22 mouse cellular contexts compared by ENCODE assay signal in the genomic region with DNA sequence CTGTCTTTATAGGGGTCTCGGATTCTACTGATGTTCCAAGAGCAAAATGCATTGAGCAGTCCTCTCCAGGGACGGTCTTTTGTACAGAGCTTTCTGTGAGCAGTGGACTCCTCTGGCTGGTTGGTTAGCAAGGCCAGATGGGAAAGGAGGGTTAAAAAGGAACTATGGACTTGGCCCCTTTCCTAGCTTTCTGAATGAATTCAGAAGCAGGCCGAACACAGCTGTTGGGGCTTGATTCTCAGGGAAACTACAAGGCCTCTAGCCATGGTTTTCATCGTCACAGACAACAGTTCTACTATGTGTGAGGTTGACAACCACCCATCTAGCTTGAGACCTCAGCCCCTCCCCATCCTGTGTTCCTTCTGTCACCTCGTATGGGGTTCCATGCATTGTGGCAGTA. TPM values are rescaled to one million over a fixed set of nuclear protein-coding genes. Genes with fewer than 3 reads are reported as not detected.
DNase-seq lines count a peak whose midpoint lies in the region; ATAC-seq and TF ChIP-seq lines count a peak whose summit lies in the region.
"Had no signal": no experiment of that assay in that cellular context is flagged by ENCODE, and none has a peak within 500 bp of the region (broad histone marks: within the 10 kb centered on the region; RNA-seq: fewer than 3 reads in every experiment).

No protein-coding gene starts in this region.

- H3K9ac ChIP-seq in hindbrain, postnatal 0 days (replicated peaks; ENCODE audit: low read length), result no peak overlapping the region
- H3K9ac ChIP-seq in hindbrain, embryonic 13.5 days, result no peak overlapping the region
- H3K9ac ChIP-seq in limb, embryonic 14.5 days (ENCODE audit: low read depth, low read length, severe bottlenecking), result no peak overlapping the region
- H3K9ac ChIP-seq: forebrain, embryonic 12.5 days; midbrain, embryonic 12.5 days had no signal

- H3K4me1 ChIP-seq in hindbrain, postnatal 0 days (ENCODE audit: insufficient read depth, low read length), result 0 out of 2 replicates have a peak, but pooled peaks cover 3% of the 10 kb centered on the region
- no peaks in the 10 kb centered on the region for H3K4me1 ChIP-seq in hindbrain, embryonic 13.5 days (replicated peaks)
- H3K4me1 ChIP-seq in limb, embryonic 14.5 days (ENCODE audit: control insufficient read depth, insufficient read depth, low read length), result no peaks in the 10 kb centered on the region
- H3K4me1 ChIP-seq in limb, embryonic 10.5 days, result no peaks in the 10 kb centered on the region
- H3K4me1 ChIP-seq: forebrain, embryonic 12.5 days; heart, embryonic 10.5 days; midbrain, embryonic 12.5 days had no signal

- no peaks in the 10 kb centered on the region for H3K27me3 ChIP-seq in hindbrain, postnatal 0 days (ENCODE audit: insufficient read depth, low read length)
- no peaks in the 10 kb centered on the region for H3K27me3 ChIP-seq in hindbrain, embryonic 13.5 days
- no peaks in the 10 kb centered on the region for H3K27me3 ChIP-seq in limb, embryonic 14.5 days (ENCODE audit: control insufficient read depth, insufficient read depth, low read length)
- no peaks in the 10 kb centered on the region for H3K27me3 ChIP-seq in limb, embryonic 10.5 days (ENCODE audit: low read depth, poor library complexity, severe bottlenecking)
- H3K27me3 ChIP-seq: forebrain, embryonic 12.5 days; midbrain, embryonic 12.5 days had no signal

- H3K27ac ChIP-seq in hindbrain, postnatal 0 days, result no peak overlapping the region
- H3K27ac ChIP-seq in hindbrain, embryonic 13.5 days, result no peak overlapping the region
- H3K27ac ChIP-seq in limb, embryonic 14.5 days (replicated peaks; ENCODE audit: low read depth, low read length), result no peak overlapping the region
- H3K27ac ChIP-seq in limb, embryonic 10.5 days, result no peak overlapping the region
- H3K27ac ChIP-seq: forebrain, embryonic 12.5 days; heart, embryonic 10.5 days; macrophage; midbrain, embryonic 12.5 days had no signal

- no peaks in the 10 kb centered on the region for H3K9me3 ChIP-seq in hindbrain, postnatal 0 days (ENCODE audit: low read length)
- H3K9me3 ChIP-seq in hindbrain, embryonic 13.5 days, result no peaks in the 10 kb centered on the region
- no peaks in the 10 kb centered on the region for H3K9me3 ChIP-seq in limb, embryonic 14.5 days (ENCODE audit: control insufficient read depth, low read length)
- no peaks in the 10 kb centered on the region for H3K9me3 ChIP-seq in limb, embryonic 10.5 days (replicated peaks)
- H3K9me3 ChIP-seq: forebrain, embryonic 12.5 days; heart, embryonic 10.5 days; midbrain, embryonic 12.5 days had no signal

- no peak overlapping the region for H3K4me2 ChIP-seq in hindbrain, postnatal 0 days (ENCODE audit: low read depth, low read length)
- H3K4me2 ChIP-seq in hindbrain, embryonic 13.5 days, result no peak overlapping the region
- H3K4me2 ChIP-seq in limb, embryonic 14.5 days (replicated peaks; ENCODE audit: low read depth, low read length, severe bottlenecking), result no peak overlapping the region
- H3K4me2 ChIP-seq: forebrain, embryonic 12.5 days; liver, embryonic 11.5 days; midbrain, embryonic 12.5 days had no signal

- WGBS in hindbrain, postnatal 0 days, result 49% methylated on average over 5 of the region's 5 CpGs
- 73% methylated on average over 5 of the region's 5 CpGs for WGBS in hindbrain, embryonic 13.5 days
- WGBS in limb, embryonic 14.5 days, result 69% methylated on average over 5 of the region's 5 CpGs
- 86% methylated on average over 5 of the region's 5 CpGs for WGBS in limb, embryonic 10.5 days

- peak; percentile 62 for DNase-seq in hindbrain, postnatal 0 days (ENCODE audit: low spot score)
- peak; percentile 47 for DNase-seq in limb, embryonic 14.5 days (ENCODE audit: low spot score)
- DNase-seq in limb, embryonic 10.5 days (ENCODE audit: low spot score), result no peak
- DNase-seq in right cerebral cortex, postnatal 10 days (ENCODE audit: low spot score in 2 of 2), result peak; percentile 27 to 29
- no peak for DNase-seq in right cerebral cortex, postnatal 36 days (ENCODE audit: low spot score in 2 of 2)
- no peak for DNase-seq in natural killer cell, adult 2 months (ENCODE audit: low spot score in 2 of 2)
- DNase-seq: adrenal gland, postnatal 25 days; cerebellum, adult 8-10 months; heart, postnatal 4 days; retina, postnatal 1 day; thymus, adult 2 months had no signal

- H3K4me3 ChIP-seq in hindbrain, postnatal 0 days (ENCODE audit: low read length), result no peak overlapping the region
- no peak overlapping the region for H3K4me3 ChIP-seq in hindbrain, embryonic 13.5 days
- no peak overlapping the region for H3K4me3 ChIP-seq in limb, embryonic 14.5 days (replicated peaks; ENCODE audit: low read length)
- no peak overlapping the region for H3K4me3 ChIP-seq in limb, embryonic 10.5 days
- H3K4me3 ChIP-seq: forebrain, embryonic 12.5 days; heart, embryonic 10.5 days; midbrain, embryonic 12.5 days had no signal

- H3K36me3 ChIP-seq in hindbrain, postnatal 0 days (ENCODE audit: insufficient read depth, low read length), result no peaks in the 10 kb centered on the region
- no peaks in the 10 kb centered on the region for H3K36me3 ChIP-seq in hindbrain, embryonic 13.5 days
- H3K36me3 ChIP-seq in limb, embryonic 14.5 days (ENCODE audit: control insufficient read depth, insufficient read depth, low read length), result no peaks in the 10 kb centered on the region
- H3K36me3 ChIP-seq in limb, embryonic 10.5 days, result no peaks in the 10 kb centered on the region
- H3K36me3 ChIP-seq: forebrain, embryonic 12.5 days; heart, embryonic 10.5 days; midbrain, embryonic 12.5 days had no signal

- no peak for TF ChIP-seq POLR2A in limb, embryonic 14.5 days (IDR thresholded peaks at IDR 0.05; ENCODE audit: borderline replicate concordance, extremely low read depth, insufficient read depth, insufficient read length)

- TF ChIP-seq CTCF in hindbrain, postnatal 0 days (IDR thresholded peaks at IDR 0.05; ENCODE audit: low read depth), result no peak

- ATAC-seq in hindbrain, postnatal 0 days, result no peak
- no peak for ATAC-seq in hindbrain, embryonic 13.5 days (ENCODE audit: low FRiP score)
- ATAC-seq in limb, embryonic 14.5 days (ENCODE audit: low FRiP score, low read depth), result no peak

RNA-seq across cellular contexts. Expression of gene Mprip, which starts 31.2 kb away (rescaled TPM):
- total RNA-seq in hindbrain, postnatal 0 days (2014; rRNA removed), result 149 and 178 TPM in 2 replicates
- 54.7 and 57.8 TPM in 2 replicates for polyA plus RNA-seq in hindbrain, postnatal 0 days (2015; fragmentation: Nextera tagmentation; extraction: Ambion mirVana)
- polyA plus RNA-seq in hindbrain, embryonic 13.5 days (2015; fragmentation: Nextera tagmentation; extraction: Ambion mirVana), result 36.6 and 37.9 TPM in 2 replicates
- polyA plus RNA-seq in limb, embryonic 14.5 days (2012; rRNA removed), result 122 and 128 TPM in 2 replicates
- 87.1 and 99.6 TPM in 2 replicates for polyA plus RNA-seq in limb, embryonic 14.5 days (2014; fragmentation: Nextera tagmentation; extraction: Ambion mirVana)
- polyA plus RNA-seq in limb, embryonic 10.5 days (2016; fragmentation: Nextera tagmentation; extraction: Ambion mirVana), result 52.3 and 62.9 TPM in 2 replicates

RNA-seq across cellular contexts. Expression of gene Olfr223, which starts 36.8 kb away (rescaled TPM):
- not detected in 2 replicates for total RNA-seq in hindbrain, postnatal 0 days (2014; rRNA removed)
- not detected in 2 replicates for polyA plus RNA-seq in hindbrain, postnatal 0 days (2015; fragmentation: Nextera tagmentation; extraction: Ambion mirVana)
- not detected in 2 replicates for polyA plus RNA-seq in hindbrain, embryonic 13.5 days (2015; fragmentation: Nextera tagmentation; extraction: Ambion mirVana)
- not detected in 2 replicates for polyA plus RNA-seq in limb, embryonic 14.5 days (2012; rRNA removed)
- not detected in 2 replicates for polyA plus RNA-seq in limb, embryonic 14.5 days (2014; fragmentation: Nextera tagmentation; extraction: Ambion mirVana)
- not detected in 2 replicates for polyA plus RNA-seq in limb, embryonic 10.5 days (2016; fragmentation: Nextera tagmentation; extraction: Ambion mirVana)
- total RNA-seq: adrenal gland, postnatal 25 days; gastrocnemius, postnatal 4 days; heart, postnatal 4 days; layer of hippocampus, postnatal 25 days; left cerebral cortex, postnatal 25 days had no signal
- polyA plus RNA-seq: forebrain, embryonic 12.5 days; heart, embryonic 10.5 days; liver, embryonic 11.5 days; macrophage; midbrain, embryonic 12.5 days; small intestine, adult 2 months; thymus, adult 2 months; urinary bladder, adult 2 months had no signal

RNA-seq across cellular contexts. Expression of gene Olfr222, which starts 53.8 kb away (rescaled TPM):
- not detected in 2 replicates for total RNA-seq in hindbrain, postnatal 0 days (2014; rRNA removed)
- polyA plus RNA-seq in hindbrain, postnatal 0 days (2015; fragmentation: Nextera tagmentation; extraction: Ambion mirVana), result not detected in 2 replicates
- not detected in 2 replicates for polyA plus RNA-seq in hindbrain, embryonic 13.5 days (2015; fragmentation: Nextera tagmentation; extraction: Ambion mirVana)
- polyA plus RNA-seq in limb, embryonic 14.5 days (2012; rRNA removed), result not detected in 2 replicates
- polyA plus RNA-seq in limb, embryonic 14.5 days (2014; fragmentation: Nextera tagmentation; extraction: Ambion mirVana), result not detected in 2 replicates
- not detected in 2 replicates for polyA plus RNA-seq in limb, embryonic 10.5 days (2016; fragmentation: Nextera tagmentation; extraction: Ambion mirVana)
- total RNA-seq: adrenal gland, postnatal 25 days; gastrocnemius, postnatal 4 days; heart, postnatal 4 days; layer of hippocampus, postnatal 25 days; left cerebral cortex, postnatal 25 days had no signal
- polyA plus RNA-seq: forebrain, embryonic 12.5 days; heart, embryonic 10.5 days; liver, embryonic 11.5 days; macrophage; midbrain, embryonic 12.5 days; small intestine, adult 2 months; urinary bladder, adult 2 months had no signal

Comparison
In these comparisons a context has a peak if more than half of its experiments do, and no peak if none do; other contexts are left out.
1. DNase-seq: peak in hindbrain, postnatal 0 days (single experiment), limb, embryonic 14.5 days (single experiment) and right cerebral cortex, postnatal 10 days (2 of 2); none in limb, embryonic 10.5 days (single experiment), right cerebral cortex, postnatal 36 days (0 of 2) and natural killer cell, adult 2 months (0 of 2).